Mouse (Mus musculus): ENCODE results near the gene Alcam. TPM values are rescaled to one million over a fixed set of nuclear protein-coding genes. Genes with fewer than 3 reads are reported as not detected.

Alcam gene
- polyA plus RNA-seq, 1 experiment from 2014 or later, result 38.6 TPM

- no peaks in the 10 kb centered on the region for H3K9me3 ChIP-seq (replicated peaks)
- 75% methylated on average over 6 of the region's 6 CpGs for WGBS
- no peak overlapping the region for H3K27ac ChIP-seq
- H3K4me1 ChIP-seq, result no peaks in the 10 kb centered on the region
- H3K27me3 ChIP-seq, result no peaks in the 10 kb centered on the region
- no peak for ATAC-seq (ENCODE audit: low FRiP score)
- no peaks in the 10 kb centered on the region for H3K36me3 ChIP-seq
- no peak overlapping the region for H3K4me2 ChIP-seq (replicated peaks)
- H3K4me3 ChIP-seq, result no peak overlapping the region
- no peak overlapping the region for H3K9ac ChIP-seq
These were observed 15.5 kb downstream of the Alcam start for GRCm38 (mm10) chr16:52438216-52438904.

GRCm38 (mm10) chr16:52433189-52433588, 20.7 kb downstream of the Alcam start:
- Histone ChIP-seq H3K27ac (no peak overlapping the region), H3K36me3 (no peaks in the 10 kb centered on the region), H3K4me2 (replicated peaks) (no peak overlapping the region), H3K9me3 (replicated peaks) (no peaks in the 10 kb centered on the region), H3K27me3 (no peaks in the 10 kb centered on the region), H3K4me1 (no peaks in the 10 kb centered on the region), H3K4me3 (no peak overlapping the region), H3K9ac (no peak overlapping the region)
- no peak for ATAC-seq (ENCODE audit: low FRiP score)
- 75% methylated on average over 11 of the region's 11 CpGs for WGBS

- 91% methylated on average over 1 of the region's 1 CpGs for WGBS
- Histone ChIP-seq H3K27me3 (no peaks in the 10 kb centered on the region), H3K9ac (no peak overlapping the region), H3K27ac (no peak overlapping the region), H3K4me2 (replicated peaks) (no peak overlapping the region), H3K9me3 (replicated peaks) (no peaks in the 10 kb centered on the region), H3K4me3 (no peak overlapping the region), H3K4me1 (no peaks in the 10 kb centered on the region), H3K36me3 (no peaks in the 10 kb centered on the region)
- no peak for ATAC-seq (ENCODE audit: low FRiP score)
These were observed 21.8 kb downstream of the Alcam start for GRCm38 (mm10) chr16:52432072-52432471.

GRCm38 (mm10) chr16:52431590-52431989, 22.3 kb downstream of the Alcam start:
- Histone ChIP-seq H3K27me3 (no peaks in the 10 kb centered on the region), H3K4me2 (replicated peaks) (no peak overlapping the region), H3K27ac (no peak overlapping the region), H3K4me3 (no peak overlapping the region), H3K4me1 (no peaks in the 10 kb centered on the region), H3K9me3 (replicated peaks) (no peaks in the 10 kb centered on the region), H3K36me3 (no peaks in the 10 kb centered on the region), H3K9ac (no peak overlapping the region)
- 86% methylated on average over 2 of the region's 2 CpGs for WGBS
- no peak for ATAC-seq (ENCODE audit: low FRiP score)

- H3K27ac ChIP-seq, result no peak overlapping the region
- H3K36me3 ChIP-seq, result no peaks in the 10 kb centered on the region
- no peak for ATAC-seq (ENCODE audit: low FRiP score)
- H3K9ac ChIP-seq, result no peak overlapping the region
- WGBS, result 62% methylated on average over 3 of the region's 3 CpGs
- no peak overlapping the region for H3K4me3 ChIP-seq
- H3K4me2 ChIP-seq (replicated peaks), result no peak overlapping the region
- no peaks in the 10 kb centered on the region for H3K9me3 ChIP-seq (replicated peaks)
- no peaks in the 10 kb centered on the region for H3K27me3 ChIP-seq
- H3K4me1 ChIP-seq, result no peaks in the 10 kb centered on the region
These were observed 23.8 kb downstream of the Alcam start for GRCm38 (mm10) chr16:52430073-52430472.

- no peak overlapping the region for H3K9ac ChIP-seq
These were observed 24.2 kb downstream of the Alcam start for GRCm38 (mm10) chr16:52429661-52430060.

GRCm38 (mm10) chr16:52428505-52428904, 25.4 kb downstream of the Alcam start:
- H3K9ac ChIP-seq, result no peak overlapping the region
- no peak for ATAC-seq (ENCODE audit: low FRiP score)
- 81% methylated on average over 4 of the region's 4 CpGs for WGBS

More at GRCm38 (mm10) chr16:52429661-52430060, 24.2 kb downstream of the Alcam start:
- H3K36me3 ChIP-seq, result no peaks in the 10 kb centered on the region
- no peak overlapping the region for H3K27ac ChIP-seq
- no peaks in the 10 kb centered on the region for H3K4me1 ChIP-seq
- no peak for ATAC-seq (ENCODE audit: low FRiP score)
- no peaks in the 10 kb centered on the region for H3K27me3 ChIP-seq
- H3K4me2 ChIP-seq (replicated peaks), result no peak overlapping the region
- no peak overlapping the region for H3K4me3 ChIP-seq
- no peaks in the 10 kb centered on the region for H3K9me3 ChIP-seq (replicated peaks)

GRCm38 (mm10) chr16:52418568-52419158, 35.2 kb downstream of the Alcam start:
- H3K27me3 ChIP-seq, result no peaks in the 10 kb centered on the region
- ATAC-seq (ENCODE audit: low FRiP score), result no peak
- no peak overlapping the region for H3K4me2 ChIP-seq (replicated peaks)
- no peaks in the 10 kb centered on the region for H3K36me3 ChIP-seq
- no peak overlapping the region for H3K27ac ChIP-seq
- WGBS, result 79% methylated on average over 5 of the region's 5 CpGs
- no peak overlapping the region for H3K4me3 ChIP-seq
- H3K9ac ChIP-seq, result no peak overlapping the region
- no peaks in the 10 kb centered on the region for H3K9me3 ChIP-seq (replicated peaks)
- H3K4me1 ChIP-seq, result no peaks in the 10 kb centered on the region

More at GRCm38 (mm10) chr16:52428505-52428904, 25.4 kb downstream of the Alcam start:
- H3K9me3 ChIP-seq (replicated peaks), result no peaks in the 10 kb centered on the region
- no peaks in the 10 kb centered on the region for H3K4me1 ChIP-seq
- H3K27me3 ChIP-seq, result no peaks in the 10 kb centered on the region
- no peak overlapping the region for H3K4me3 ChIP-seq
- H3K36me3 ChIP-seq, result no peaks in the 10 kb centered on the region
- no peak overlapping the region for H3K27ac ChIP-seq
- H3K4me2 ChIP-seq (replicated peaks), result no peak overlapping the region

GRCm38 (mm10) chr16:52417982-52418381, 35.9 kb downstream of the Alcam start:
- no peak for ATAC-seq (ENCODE audit: low FRiP score)

GRCm38 (mm10) chr16:52417146-52417545, 36.7 kb downstream of the Alcam start:
- Histone ChIP-seq H3K9ac (no peak overlapping the region), H3K9me3 (replicated peaks) (no peaks in the 10 kb centered on the region), H3K4me3 (no peak overlapping the region), H3K27me3 (no peaks in the 10 kb centered on the region), H3K27ac (no peak overlapping the region), H3K36me3 (no peaks in the 10 kb centered on the region), H3K4me1 (no peaks in the 10 kb centered on the region), H3K4me2 (replicated peaks) (no peak overlapping the region)
- no peak for ATAC-seq (ENCODE audit: low FRiP score)
- 94% methylated on average over 7 of the region's 7 CpGs for WGBS

More at GRCm38 (mm10) chr16:52417982-52418381, 35.9 kb downstream of the Alcam start:
- Histone ChIP-seq H3K36me3 (no peaks in the 10 kb centered on the region), H3K27me3 (no peaks in the 10 kb centered on the region), H3K4me2 (replicated peaks) (no peak overlapping the region), H3K9me3 (replicated peaks) (no peaks in the 10 kb centered on the region), H3K4me3 (no peak overlapping the region), H3K4me1 (no peaks in the 10 kb centered on the region), H3K9ac (no peak overlapping the region), H3K27ac (no peak overlapping the region)
- WGBS, result 79% methylated on average over 5 of the region's 5 CpGs

GRCm38 (mm10) chr16:52413714-52414113, 40.2 kb downstream of the Alcam start:
- WGBS, result 86% methylated on average over 3 of the region's 3 CpGs
- Histone ChIP-seq H3K4me1 (no peaks in the 10 kb centered on the region), H3K4me2 (replicated peaks) (no peak overlapping the region), H3K36me3 (no peaks in the 10 kb centered on the region), H3K27me3 (no peaks in the 10 kb centered on the region), H3K27ac (no peak overlapping the region), H3K9ac (no peak overlapping the region), H3K4me3 (no peak overlapping the region), H3K9me3 (replicated peaks) (no peaks in the 10 kb centered on the region)
- no peak for ATAC-seq (ENCODE audit: low FRiP score)

- no peak overlapping the region for H3K4me2 ChIP-seq (replicated peaks)
- H3K9ac ChIP-seq, result no peak overlapping the region
- H3K4me1 ChIP-seq, result no peaks in the 10 kb centered on the region
- no peaks in the 10 kb centered on the region for H3K9me3 ChIP-seq (replicated peaks)
- no peaks in the 10 kb centered on the region for H3K27me3 ChIP-seq
- no peak for ATAC-seq (ENCODE audit: low FRiP score)
- WGBS, result 91% methylated on average over 3 of the region's 3 CpGs
- no peak overlapping the region for H3K4me3 ChIP-seq
- H3K36me3 ChIP-seq, result no peaks in the 10 kb centered on the region
- H3K27ac ChIP-seq, result no peak overlapping the region
These were observed 47.8 kb downstream of the Alcam start for GRCm38 (mm10) chr16:52406072-52406471.

- H3K36me3 ChIP-seq, result no peaks in the 10 kb centered on the region
- no peaks in the 10 kb centered on the region for H3K4me1 ChIP-seq
- H3K9ac ChIP-seq, result no peak overlapping the region
- H3K4me3 ChIP-seq, result no peak overlapping the region
- no peak for ATAC-seq (ENCODE audit: low FRiP score)
- H3K27ac ChIP-seq, result no peak overlapping the region
- no peaks in the 10 kb centered on the region for H3K27me3 ChIP-seq
- no peak overlapping the region for H3K4me2 ChIP-seq (replicated peaks)
- WGBS, result 72% methylated on average over 2 of the region's 2 CpGs
- no peaks in the 10 kb centered on the region for H3K9me3 ChIP-seq (replicated peaks)
These were observed 48.6 kb downstream of the Alcam start for GRCm38 (mm10) chr16:52405272-52405671.
